Mouse (Mus musculus) brain, adult 2 months (tissue): ENCODE measurements around the gene Chka.

Source experiments
- DNase-seq: peaks from one replicate; pipeline ENCODE4 v3.0.0; 2011; ENCODE audit warnings: low read depth, low spot score

Chka gene

GRCm38 (mm10) chr19:3851502-3851962 lies at the start of gene Chka:
Gene Chka, plus strand, starts transcription at chr19:3851773.
- DNase-seq, result peak; percentile 99

- DNase-seq, result no peak
These were observed 46.0 kb upstream of the Chka start for GRCm38 (mm10) chr19:3805526-3805925.

- DNase-seq, result no peak
These were observed 40.9 kb upstream of the Chka start for GRCm38 (mm10) chr19:3810536-3811233.

GRCm38 (mm10) chr19:3814461-3814860 lies 37.1 kb upstream of the Chka start:
- DNase-seq, result peak; percentile 46

- DNase-seq, result no peak
These were observed 35.7 kb upstream of the Chka start for GRCm38 (mm10) chr19:3815824-3816223.

- DNase-seq, result no peak
These were observed 32.5 kb upstream of the Chka start for GRCm38 (mm10) chr19:3819080-3819479.

GRCm38 (mm10) chr19:3819899-3820444 lies 31.6 kb upstream of the Chka start:
- no peak for DNase-seq

GRCm38 (mm10) chr19:3825044-3825443 lies 26.5 kb upstream of the Chka start:
- no peak for DNase-seq

- no peak for DNase-seq
These were observed 21.7 kb upstream of the Chka start for GRCm38 (mm10) chr19:3829863-3830262.

GRCm38 (mm10) chr19:3831716-3832115 lies 19.9 kb upstream of the Chka start:
- DNase-seq, result no peak

GRCm38 (mm10) chr19:3832851-3833353 lies 18.7 kb upstream of the Chka start:
- DNase-seq, result peak; percentile 92

GRCm38 (mm10) chr19:3834301-3834700 lies 17.3 kb upstream of the Chka start:
- DNase-seq, result no peak

- no peak for DNase-seq
These were observed 14.8 kb upstream of the Chka start for GRCm38 (mm10) chr19:3836791-3837190.

- DNase-seq, result no peak
These were observed 12.6 kb upstream of the Chka start for GRCm38 (mm10) chr19:3838931-3839330.

- no peak for DNase-seq
These were observed 11.9 kb upstream of the Chka start for GRCm38 (mm10) chr19:3839686-3840085.

GRCm38 (mm10) chr19:3840214-3840651 lies 11.3 kb upstream of the Chka start:
- DNase-seq, result peak; percentile 63

- no peak for DNase-seq
These were observed 10.9 kb upstream of the Chka start for GRCm38 (mm10) chr19:3840685-3841084.

- no peak for DNase-seq
These were observed 9.0 kb upstream of the Chka start for GRCm38 (mm10) chr19:3842359-3843148.

- DNase-seq, result no peak
These were observed 7.9 kb upstream of the Chka start for GRCm38 (mm10) chr19:3843629-3844028.

GRCm38 (mm10) chr19:3844836-3845235 lies 6.7 kb upstream of the Chka start:
- DNase-seq, result peak; percentile 61

- DNase-seq, result no peak
These were observed 6.2 kb upstream of the Chka start for GRCm38 (mm10) chr19:3845339-3845738.

GRCm38 (mm10) chr19:3845803-3846406 lies 5.7 kb upstream of the Chka start:
- peak; percentile 98 for DNase-seq
